Mouse (Mus musculus) stomach, postnatal 0 days (tissue): ENCODE results near the gene Dtnbp1.

Experiments
- CTCF ChIP-seq: IDR thresholded peaks from 2 replicates; pipeline ENCODE4 v1.5.1; 2016; ENCODE audit warnings: antibody characterized with exemption, low read depth, mild to moderate bottlenecking, moderate library complexity
- EP300 ChIP-seq: optimal IDR thresholded peaks from 2 replicates; pipeline ENCODE3; 2016; ENCODE audit warnings: antibody characterized with exemption

DNA sequence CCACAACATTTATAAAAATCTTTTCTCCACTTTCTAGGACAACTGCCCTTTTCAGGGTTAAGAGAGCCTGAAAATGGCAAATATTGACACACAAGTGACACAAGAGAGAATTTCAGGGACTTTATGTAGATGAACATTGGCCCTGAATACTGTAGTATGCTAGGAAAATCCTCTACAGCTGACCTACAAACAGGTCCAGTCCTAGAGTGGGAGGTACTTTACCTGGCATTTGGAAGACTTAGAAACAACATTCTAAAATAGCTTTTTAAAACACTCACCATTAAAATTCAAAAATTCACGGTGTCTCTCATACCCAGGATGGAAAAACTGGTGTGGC is 47.7 kb downstream of the Dtnbp1 start:
- TF ChIP-seq CTCF (no peak), EP300 (no peak)
